Mouse (Mus musculus) forelimb bud, embryonic 11.5 days (tissue): ENCODE results near the gene Fibp.

Experiments used
- DNase-seq: peaks from one replicate; pipeline ENCODE4 v3.0.0-alpha.2; 2012; ENCODE audit warnings: low read depth, low spot score

The Fibp gene

DNA sequence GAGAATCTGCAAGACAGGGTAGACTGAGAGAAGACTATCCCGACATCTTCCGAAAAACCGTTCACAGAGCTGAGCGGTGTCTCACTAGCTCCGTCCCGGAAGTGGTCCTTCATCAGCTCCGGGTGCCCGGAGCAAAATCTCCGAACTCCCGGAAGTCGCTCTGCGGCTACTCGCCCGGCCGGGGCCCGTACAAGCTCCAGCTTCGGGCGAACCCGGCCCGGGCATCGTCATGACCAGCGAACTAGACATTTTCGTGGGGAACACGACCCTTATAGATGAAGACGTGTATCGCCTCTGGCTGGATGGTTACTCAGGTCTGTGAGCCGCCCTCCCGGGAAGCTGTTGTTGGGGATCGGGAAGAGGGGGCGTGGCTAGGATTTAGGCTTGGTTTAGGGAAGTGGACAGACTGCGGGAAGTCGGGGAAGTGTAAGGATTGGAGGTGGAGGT lies at the start of gene Fibp:
Gene Fibp, plus strand, starts transcription at position 151 of the 447 bp plus-strand sequence.
- DNase-seq, result peak; percentile 92

DNA sequence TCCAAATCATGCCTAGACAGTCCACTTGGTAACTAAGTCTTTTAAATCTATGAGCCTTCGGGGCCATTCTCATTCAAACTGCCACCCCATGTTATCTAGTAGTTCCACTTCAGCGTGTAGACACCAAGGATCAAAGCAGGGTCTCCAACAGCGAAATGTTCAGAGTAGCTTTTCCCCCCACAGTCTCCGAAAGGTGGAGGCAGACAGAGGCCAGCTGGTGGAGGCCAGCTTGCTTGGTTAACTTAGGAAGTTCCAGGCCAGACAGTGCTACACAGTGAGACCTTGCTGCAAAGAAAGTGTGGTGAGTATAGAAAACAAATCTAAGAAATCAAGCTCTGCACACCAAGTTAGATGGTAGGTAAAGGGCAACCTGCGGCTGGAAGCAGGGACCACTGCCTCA lies 49.8 kb upstream of the Fibp start:
- DNase-seq, result no peak

DNA sequence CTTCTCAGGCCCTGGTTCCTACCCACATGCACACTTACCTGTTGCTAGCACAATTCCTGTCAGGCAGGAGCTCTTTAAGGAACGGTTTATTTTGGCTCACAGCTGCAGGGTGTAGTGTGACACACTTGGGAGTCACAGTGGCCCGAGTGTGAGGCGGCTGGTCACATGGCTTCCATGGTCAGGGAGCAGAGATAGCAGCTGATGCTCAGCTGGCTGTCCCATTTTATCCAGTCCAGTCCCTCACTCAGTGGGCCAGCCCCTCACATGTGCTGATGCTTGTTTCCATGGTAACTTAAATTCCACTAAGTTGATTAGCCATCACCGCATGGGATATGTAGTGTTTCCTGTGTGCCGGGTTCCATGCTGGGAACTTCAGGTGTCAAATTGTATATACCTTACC lies 48.5 kb upstream of the Fibp start:
- DNase-seq, result no peak

GRCm38 (mm10) chr19:5413840-5414239 lies 46.6 kb upstream of the Fibp start:
- no peak for DNase-seq

GRCm38 (mm10) chr19:5414534-5414957 lies 45.9 kb upstream of the Fibp start:
- no peak for DNase-seq

- no peak for DNase-seq
Observed at GRCm38 (mm10) chr19:5418750-5419466, 41.5 kb upstream of the Fibp start.

DNA sequence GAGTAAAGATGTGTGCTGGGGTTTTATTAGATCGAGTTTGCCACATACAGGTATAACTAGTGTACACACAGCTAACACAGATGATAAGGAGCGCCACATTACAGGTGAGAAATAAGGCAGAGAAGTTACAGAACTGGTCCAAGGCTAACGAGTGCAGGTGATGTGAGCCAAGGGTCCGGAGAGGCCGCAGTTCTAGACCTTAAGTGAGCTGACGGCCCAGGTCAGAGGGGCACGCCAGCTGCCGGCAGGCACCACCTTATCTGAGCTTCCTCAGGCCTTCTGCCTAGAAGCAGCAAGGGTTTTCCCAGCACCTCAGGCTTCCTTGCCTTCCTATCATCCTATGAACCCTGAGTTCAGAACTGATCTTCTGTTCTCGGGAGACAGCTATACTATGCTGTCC lies 40.8 kb upstream of the Fibp start:
- no peak for DNase-seq

DNA sequence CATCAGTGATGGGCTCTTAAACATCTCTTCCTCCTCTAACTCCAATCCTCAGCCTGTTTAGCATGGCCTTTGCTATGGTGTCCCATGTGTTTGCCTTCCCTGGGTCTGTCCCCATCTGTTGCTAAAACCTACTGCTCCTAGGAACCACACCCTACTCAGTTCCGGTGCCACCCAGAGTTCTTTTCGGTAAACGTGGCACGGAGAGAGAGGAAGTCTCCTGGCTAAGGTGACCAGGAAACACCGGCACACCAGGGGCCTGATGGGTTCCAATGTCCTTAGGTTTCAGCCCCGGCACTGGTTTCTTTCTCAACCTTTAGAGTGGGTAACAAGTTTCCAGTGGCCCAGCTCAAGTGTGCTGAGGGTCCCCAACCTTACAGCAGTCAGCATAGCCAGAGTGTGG lies 39.8 kb upstream of the Fibp start:
- DNase-seq, result no peak

DNA sequence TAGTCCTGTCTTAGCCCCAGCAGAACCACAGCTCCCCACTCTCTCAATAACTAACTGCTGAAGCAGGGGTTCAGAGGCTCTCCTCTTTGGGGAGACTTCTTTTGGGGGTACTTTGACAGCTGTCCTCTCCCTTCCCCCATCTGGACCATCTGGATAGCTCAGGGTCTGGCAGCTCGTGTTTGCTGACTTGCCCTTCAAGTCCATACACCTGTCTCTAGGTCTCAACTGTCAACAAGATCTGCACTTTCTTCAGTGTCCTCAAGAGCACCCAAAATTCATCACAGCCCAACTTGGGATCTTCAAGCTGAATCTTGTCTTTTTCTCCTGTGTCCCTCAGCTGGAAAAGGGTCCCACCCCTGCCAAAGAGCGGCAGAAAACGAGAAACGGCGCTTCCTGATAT lies 38.6 kb upstream of the Fibp start:
- no peak for DNase-seq

DNA sequence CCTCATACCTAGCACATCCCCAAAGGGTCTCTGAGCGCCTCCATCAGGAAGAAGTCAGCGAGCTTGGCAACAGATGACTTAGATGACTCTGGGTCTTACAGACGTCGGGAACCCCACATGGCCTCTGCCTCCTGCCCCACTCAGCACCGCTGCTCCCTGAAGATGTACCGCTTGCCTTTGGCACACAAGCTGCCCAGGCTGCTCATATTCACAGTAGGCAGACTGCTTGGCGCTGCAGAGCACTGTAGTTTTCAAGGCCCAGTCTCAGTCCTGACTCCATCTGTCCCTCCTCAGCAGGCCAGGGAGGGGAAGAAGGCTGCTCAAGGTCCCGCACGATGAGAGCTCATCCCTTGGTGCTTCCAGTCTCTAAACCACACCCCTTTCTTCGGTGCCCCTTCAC lies 38.1 kb upstream of the Fibp start:
- no peak for DNase-seq

- no peak for DNase-seq
Observed at GRCm38 (mm10) chr19:5422895-5423443, 37.4 kb upstream of the Fibp start.

GRCm38 (mm10) chr19:5423561-5423960 lies 36.9 kb upstream of the Fibp start:
- no peak for DNase-seq

DNA sequence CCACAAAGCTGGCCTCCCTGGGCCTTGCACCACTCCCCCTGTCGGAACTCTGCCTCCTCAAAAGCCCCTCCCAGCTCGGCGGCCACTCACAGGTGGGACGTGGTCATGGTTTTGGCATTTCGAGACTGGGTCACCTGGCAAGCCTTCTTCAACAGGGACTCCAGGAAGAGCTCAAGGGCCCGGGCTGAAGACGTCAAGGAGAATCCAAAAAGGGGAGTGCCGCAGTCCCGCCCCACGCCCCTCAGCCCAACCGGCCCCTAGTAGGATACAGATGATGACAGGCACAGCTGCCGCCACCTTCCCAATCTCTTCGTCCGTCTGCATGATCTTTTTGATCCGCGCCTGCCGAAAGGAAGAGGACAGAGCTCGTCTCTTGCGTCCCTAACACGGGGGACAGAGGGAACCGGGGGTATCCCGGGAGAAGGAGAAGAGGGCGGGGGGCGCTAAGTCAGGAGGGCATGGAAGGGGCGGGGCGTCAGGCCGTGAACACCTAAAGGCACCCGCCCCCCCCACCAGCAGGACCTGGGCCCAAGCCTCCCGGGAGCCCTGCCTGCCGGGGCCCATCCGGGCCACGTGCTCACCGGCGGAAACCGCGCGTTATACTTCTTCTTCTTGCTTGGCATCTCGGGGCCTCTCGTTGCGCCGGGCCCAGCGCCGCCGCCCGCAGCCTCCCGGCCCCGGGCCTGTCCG lies 36.2 kb upstream of the Fibp start:
- peak; percentile 44 for DNase-seq

DNA sequence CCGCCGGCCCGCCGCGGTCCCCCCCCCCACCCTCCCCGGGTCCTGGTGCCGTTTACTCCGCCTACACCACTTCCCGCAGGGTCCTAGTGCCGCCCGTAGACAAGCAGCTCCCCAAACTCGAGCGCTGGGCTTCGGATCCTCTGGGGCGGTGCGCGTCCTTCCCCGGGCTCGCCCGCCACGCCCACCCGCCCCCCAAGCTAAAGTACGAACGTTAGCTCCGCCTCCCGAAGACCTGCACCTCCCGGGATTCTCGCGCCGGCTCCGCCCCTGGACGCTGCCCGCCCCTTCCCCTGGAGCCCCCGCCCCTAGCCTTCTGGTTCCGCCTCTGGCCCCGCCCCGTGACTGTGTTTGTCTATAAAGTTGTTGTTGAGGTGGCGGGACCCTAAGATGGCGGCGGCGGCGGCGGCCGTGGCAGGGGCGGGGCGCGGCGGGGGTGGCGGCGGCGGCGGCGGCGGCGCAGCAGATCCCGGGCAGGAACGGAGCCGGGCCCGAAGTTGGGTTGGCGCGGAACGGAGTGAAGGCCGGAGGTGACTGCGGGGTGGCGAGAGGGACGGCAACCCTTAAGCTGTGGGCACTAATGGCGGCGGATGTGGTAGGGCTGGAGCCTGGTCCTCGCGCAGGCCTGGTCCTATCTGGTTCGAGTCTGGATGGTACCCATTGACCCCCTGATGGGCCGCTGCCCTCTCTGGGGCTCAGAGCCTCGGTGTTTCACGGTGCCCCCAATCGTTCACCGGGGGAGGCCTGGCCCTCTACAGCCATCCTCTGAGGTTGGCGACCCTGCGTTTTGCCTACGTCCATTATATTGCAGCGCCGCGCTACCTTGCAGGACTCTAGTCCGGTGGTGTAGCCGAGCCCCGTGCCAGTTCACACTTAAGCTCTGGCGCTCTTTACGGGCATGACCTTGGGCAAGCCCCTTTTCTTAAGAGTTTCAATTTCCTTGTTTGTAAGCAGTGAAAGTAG lies 35.4 kb upstream of the Fibp start, which contains the start of the genes Drap1 and AI837181:
Gene Drap1, minus strand, starts transcription at position 198 of the 960 bp plus-strand sequence.
Gene AI837181, plus strand, starts transcription at position 363 of the 960 bp plus-strand sequence.
- DNase-seq, result peak; percentile 98

DNA sequence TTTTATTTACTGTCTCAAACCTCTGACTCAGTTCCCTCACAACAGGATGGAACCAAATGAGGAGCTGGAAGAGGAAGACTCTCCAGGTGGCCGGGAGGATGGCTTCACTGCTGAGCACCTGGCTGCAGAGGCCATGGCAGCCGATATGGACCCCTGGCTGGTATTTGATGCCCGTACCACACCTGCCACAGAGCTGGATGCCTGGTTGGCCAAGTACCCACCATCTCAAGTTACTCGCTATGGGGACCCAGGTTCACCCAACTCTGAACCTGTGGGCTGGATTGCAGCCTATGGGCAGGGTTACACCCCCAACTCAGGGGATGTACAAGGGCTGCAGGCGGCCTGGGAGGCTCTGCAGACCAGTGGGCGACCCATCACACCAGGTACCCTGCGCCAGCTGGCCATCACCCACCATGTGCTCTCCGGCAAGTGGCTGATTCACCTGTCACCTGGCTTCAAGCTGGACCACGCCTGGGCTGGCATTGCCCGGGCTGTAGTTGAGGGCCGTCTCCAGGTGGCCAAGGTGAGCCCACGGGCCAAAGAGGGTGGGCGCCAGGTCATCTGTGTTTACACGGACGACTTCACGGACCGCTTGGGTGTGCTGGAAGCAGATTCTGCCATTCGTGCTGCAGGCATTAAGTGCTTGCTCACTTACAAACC lies 34.4 kb upstream of the Fibp start:
- no peak for DNase-seq

- DNase-seq, result no peak
Observed at GRCm38 (mm10) chr19:5426640-5427290, 33.6 kb upstream of the Fibp start.

- DNase-seq, result peak; percentile 49
Observed at GRCm38 (mm10) chr19:5428083-5428482, 32.3 kb upstream of the Fibp start.

- DNase-seq, result no peak
Observed at GRCm38 (mm10) chr19:5429219-5429618, 31.2 kb upstream of the Fibp start.

DNA sequence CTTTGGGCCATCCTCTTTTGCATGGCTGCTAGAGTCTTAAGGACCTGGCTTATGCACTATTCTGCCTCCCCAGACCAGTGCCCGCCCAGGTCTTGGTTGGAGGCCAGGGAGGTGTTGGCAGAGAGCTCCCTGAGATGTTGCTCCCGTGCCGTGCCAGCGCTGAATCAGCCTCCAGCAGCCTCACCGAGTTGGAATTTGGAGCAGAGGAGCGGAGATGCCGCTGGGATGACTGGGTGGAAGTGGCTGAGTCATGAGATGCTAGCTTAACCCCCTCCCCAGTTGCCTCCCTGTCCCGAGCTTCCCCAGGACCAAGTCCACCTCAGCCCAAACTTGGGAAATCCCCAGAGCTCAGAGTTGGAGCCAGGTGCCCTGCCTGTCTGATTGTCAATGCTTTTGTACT lies 30.6 kb upstream of the Fibp start:
- DNase-seq, result no peak

- DNase-seq, result no peak
Observed at GRCm38 (mm10) chr19:5430408-5430807, 30.0 kb upstream of the Fibp start.
